Mouse (Mus musculus): ENCODE data around the gene Gm42517. TPM values are rescaled to one million over a fixed set of nuclear protein-coding genes. Genes with fewer than 3 reads are reported as not detected.

Gene Gm42517
- 0.12 and 0.35 TPM in 2 replicates for polyA plus RNA-seq (2012; ENCODE audit: low replicate concordance)

GRCm38 (mm10) chr5:108367871-108368332 is at the start of gene Gm42517:
Gene Gm42517, minus strand, starts transcription at chr5:108367922.

DNA sequence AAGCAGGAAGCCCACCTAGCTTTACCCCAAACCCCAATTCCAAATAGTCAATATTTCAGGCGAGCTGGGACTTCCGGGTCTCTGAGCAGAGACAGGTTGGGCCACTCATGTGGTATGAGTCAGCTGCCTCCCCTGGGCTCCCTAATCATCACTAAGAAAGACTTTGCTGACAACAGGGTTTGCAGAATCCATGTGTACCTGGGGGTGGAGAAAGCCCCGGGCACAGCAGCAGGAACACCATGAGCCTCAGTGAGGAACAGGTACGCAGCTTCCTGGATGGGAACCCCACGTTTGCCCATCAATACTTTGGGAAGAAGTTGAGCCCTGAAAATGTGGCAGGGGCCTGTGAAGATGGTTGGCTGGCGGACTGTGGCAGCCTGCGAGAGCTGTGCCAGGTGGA is 20.5 kb upstream of the Gm42517 start, which contains the start of gene Pde6b:
Gene Pde6b, plus strand, starts transcription at position 191 of the 400 bp plus-strand sequence.

Other genes with a start within 250 kb of the Gm42517 start
- 77.9 and 109 TPM in 2 replicates for gene Tmed5, start 235.3 kb downstream of the Gm42517 start, polyA plus RNA-seq (2012; ENCODE audit: low replicate concordance)
- 0.13 and 0.40 TPM in 2 replicates for gene Ccdc18, start 235.0 kb downstream of the Gm42517 start, polyA plus RNA-seq (2012; ENCODE audit: low replicate concordance)
- gene Dr1, start 99.0 kb downstream of the Gm42517 start, polyA plus RNA-seq (2012; ENCODE audit: low replicate concordance), result 20.5 and 32.3 TPM in 2 replicates
- 0.68 and 1.2 TPM in 2 replicates for gene Pigg, start 55.3 kb downstream of the Gm42517 start, polyA plus RNA-seq (2012; ENCODE audit: low replicate concordance)
- not detected in 2 replicates for gene Pde6b, start 20.5 kb upstream of the Gm42517 start, polyA plus RNA-seq (2012; ENCODE audit: low replicate concordance)
- 25.5 and 43.8 TPM in 2 replicates for gene Atp5k, start 66.5 kb upstream of the Gm42517 start, polyA plus RNA-seq (2012; ENCODE audit: low replicate concordance)
- gene Mfsd7a, start 81.0 kb upstream of the Gm42517 start, polyA plus RNA-seq (2012; ENCODE audit: low replicate concordance), result 0.58 and 1.2 TPM in 2 replicates
- 12.2 and 16.4 TPM in 2 replicates for gene Pcgf3, start 93.3 kb upstream of the Gm42517 start, polyA plus RNA-seq (2012; ENCODE audit: low replicate concordance)
- 0.24 and 0.42 TPM in 2 replicates for gene Cplx1, start 182.1 kb upstream of the Gm42517 start, polyA plus RNA-seq (2012; ENCODE audit: low replicate concordance)